Mouse (Mus musculus) frontal cortex, postnatal 36 days (tissue): ENCODE data around the gene Fryl.

ENCODE experiments used
- DNase-seq, 2 experiments: peaks; one replicate each; pipeline ENCODE4 v3.0.0; 2022; ENCODE audit warnings: low spot score in 2 of 2

Fryl gene

GRCm38 (mm10) chr5:73194740-73195139, 61.7 kb downstream of the Fryl start:
- DNase-seq = no peak

GRCm38 (mm10) chr5:73194083-73194570, 62.3 kb downstream of the Fryl start:
- no peak for DNase-seq

GRCm38 (mm10) chr5:73193627-73194026, 62.8 kb downstream of the Fryl start:
- no peak for DNase-seq

- no peak for DNase-seq
These were observed 63.4 kb downstream of the Fryl start for GRCm38 (mm10) chr5:73192870-73193576.

GRCm38 (mm10) chr5:73191765-73192164, 64.7 kb downstream of the Fryl start:
- no peak for DNase-seq

GRCm38 (mm10) chr5:73190164-73190563, 66.3 kb downstream of the Fryl start:
- no peak for DNase-seq

GRCm38 (mm10) chr5:73189443-73190160, 66.8 kb downstream of the Fryl start:
- DNase-seq = no peak

GRCm38 (mm10) chr5:73188576-73188975, 67.8 kb downstream of the Fryl start:
- DNase-seq = no peak

GRCm38 (mm10) chr5:73188164-73188563, 68.3 kb downstream of the Fryl start:
- DNase-seq = no peak

- no peak for DNase-seq
These were observed 69.5 kb downstream of the Fryl start for GRCm38 (mm10) chr5:73186912-73187311.

- no peak for DNase-seq
These were observed 71.0 kb downstream of the Fryl start for GRCm38 (mm10) chr5:73185424-73185823.

- no peak for DNase-seq
These were observed 73.5 kb downstream of the Fryl start for GRCm38 (mm10) chr5:73182701-73183447.

- DNase-seq = no peak
These were observed 74.2 kb downstream of the Fryl start for GRCm38 (mm10) chr5:73182191-73182590.

GRCm38 (mm10) chr5:73176294-73176693, 80.1 kb downstream of the Fryl start:
- DNase-seq = no peak

- no peak for DNase-seq
These were observed 80.9 kb downstream of the Fryl start for GRCm38 (mm10) chr5:73175377-73176147.

- DNase-seq = no peak
These were observed 84.4 kb downstream of the Fryl start for GRCm38 (mm10) chr5:73171876-73172480.

- DNase-seq = no peak
These were observed 85.2 kb downstream of the Fryl start for GRCm38 (mm10) chr5:73171203-73171602.

- no peak for DNase-seq
These were observed 87.6 kb downstream of the Fryl start for GRCm38 (mm10) chr5:73168769-73169272.

GRCm38 (mm10) chr5:73167976-73168768, 88.2 kb downstream of the Fryl start:
- DNase-seq = peak; percentile 21 to 46

- no peak for DNase-seq
These were observed 92.4 kb downstream of the Fryl start for GRCm38 (mm10) chr5:73163970-73164369.
